Mouse (Mus musculus): ENCODE data around the gene Fgfr2. TPM values are rescaled to one million over a fixed set of nuclear protein-coding genes. Genes with fewer than 3 reads are reported as not detected.

Fgfr2 gene
- polyA plus RNA-seq, 1 experiment, result 0.17 TPM

DNA sequence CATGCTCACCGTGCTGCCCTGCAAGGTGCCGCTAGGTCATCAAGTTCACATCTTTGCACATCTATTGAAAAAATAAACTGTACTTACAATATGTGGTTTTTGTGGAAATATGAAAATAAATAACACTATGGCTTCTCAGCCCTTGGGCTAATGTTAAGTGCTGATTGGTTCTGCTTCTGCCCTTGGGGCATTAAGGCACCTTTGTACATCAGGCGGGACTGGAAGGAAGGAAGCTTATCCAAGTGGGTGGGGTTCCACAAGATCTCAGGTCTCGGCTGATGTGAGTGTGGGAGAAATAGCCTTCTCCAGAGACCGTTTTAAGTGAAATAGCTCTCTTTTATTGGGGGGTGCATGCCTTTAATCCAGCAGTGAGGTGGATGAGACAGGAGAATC is 730.1 kb downstream of the Fgfr2 start:
- no peak overlapping the region for H3K4me2 ChIP-seq (ENCODE audit: low read depth)
- no peaks in the 10 kb centered on the region for H3K36me3 ChIP-seq (ENCODE audit: control insufficient read depth, insufficient read depth)
- no peak overlapping the region for H3ac ChIP-seq (ENCODE audit: control insufficient read depth, insufficient read length)
- no peak overlapping the region for H3K4me3 ChIP-seq
- H3K79me2 ChIP-seq (ENCODE audit: control insufficient read depth, insufficient read depth), result no peaks in the 10 kb centered on the region
- H3K27me3 ChIP-seq (ENCODE audit: control insufficient read depth, insufficient read depth, insufficient read length), result no peaks in the 10 kb centered on the region
- no peak for TF ChIP-seq SRF (IDR thresholded peaks at IDR 0.05; ENCODE audit: control insufficient read depth, insufficient read length, low read depth)
- TF ChIP-seq MYOD1 (IDR thresholded peaks at IDR 0.05; ENCODE audit: control insufficient read depth in 1 of 3, insufficient read length in 2 of 3, low read depth in 2 of 3), result no peak
- TF ChIP-seq TCF3 (IDR thresholded peaks at IDR 0.05; ENCODE audit: insufficient read length, low read depth), result no peak
- no peak for TF ChIP-seq MAX (IDR thresholded peaks at IDR 0.05; ENCODE audit: low read depth)

DNA sequence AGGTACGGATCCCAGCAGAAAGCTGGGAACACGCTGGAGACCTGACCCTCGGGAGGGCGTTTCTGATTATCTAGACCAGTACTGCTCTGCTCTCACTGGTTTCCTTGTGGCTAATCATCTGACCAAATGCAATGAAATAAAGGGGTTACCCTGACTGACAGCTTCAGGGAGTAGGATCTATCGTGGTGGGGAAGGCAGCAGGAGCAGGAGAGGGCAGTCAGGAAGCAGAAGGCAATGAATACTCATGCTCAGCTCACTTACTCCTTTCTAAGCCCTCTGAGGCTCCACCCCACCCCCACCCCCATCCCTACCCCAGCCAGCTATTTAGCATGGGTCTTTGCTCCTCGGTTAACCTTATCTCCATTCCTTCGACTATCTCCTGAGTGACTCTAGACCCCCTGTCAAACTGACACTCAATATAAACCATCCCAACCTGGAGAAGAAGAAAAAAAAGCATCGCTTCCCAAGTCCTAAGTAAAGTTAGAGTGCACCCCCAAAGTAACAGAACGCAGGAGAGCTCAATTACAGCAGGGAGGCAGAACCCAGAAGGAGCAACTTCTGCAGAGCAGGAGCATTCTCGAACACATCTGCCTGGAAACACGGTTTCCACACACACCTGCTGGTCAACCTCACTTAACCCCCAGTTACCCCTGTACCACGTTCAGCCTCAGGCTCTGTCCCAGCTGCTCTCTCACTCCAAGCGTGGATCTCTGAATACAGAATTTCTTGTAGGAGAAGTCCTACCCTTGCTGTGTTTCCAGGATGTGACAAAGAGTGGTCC is 730.7 kb downstream of the Fgfr2 start:
- Histone ChIP-seq H3K4me3 (no peak overlapping the region), H3ac (ENCODE audit: control insufficient read depth, insufficient read length) (no peak overlapping the region), H3K36me3 (ENCODE audit: control insufficient read depth, insufficient read depth) (no peaks in the 10 kb centered on the region), H3K79me2 (ENCODE audit: control insufficient read depth, insufficient read depth) (no peaks in the 10 kb centered on the region), H3K4me2 (ENCODE audit: low read depth) (no peak overlapping the region), H3K27me3 (ENCODE audit: control insufficient read depth, insufficient read depth, insufficient read length) (no peaks in the 10 kb centered on the region)
- TF ChIP-seq MAX (IDR thresholded peaks at IDR 0.05; ENCODE audit: low read depth) (no peak), USF1 (IDR thresholded peaks at IDR 0.05; ENCODE audit: low read depth) (no peak), TCF3 (IDR thresholded peaks at IDR 0.05; ENCODE audit: insufficient read length, low read depth) (no peak), SRF (IDR thresholded peaks at IDR 0.05; ENCODE audit: control insufficient read depth, insufficient read length, low read depth) (no peak), CEBPB (IDR thresholded peaks at IDR 0.05; ENCODE audit: insufficient read depth, poor library complexity, severe bottlenecking) (no peak), POLR2A (IDR thresholded peaks at IDR 0.05; ENCODE audit: insufficient read length, low read depth) (no peak), E2F4 (IDR thresholded peaks at IDR 0.05; ENCODE audit: insufficient read depth) (no peak), REST (IDR thresholded peaks at IDR 0.05; ENCODE audit: insufficient read depth, insufficient read length) (no peak), TCF12 (IDR thresholded peaks at IDR 0.05; ENCODE audit: insufficient read depth, poor library complexity, severe bottlenecking) (no peak), MYOG (IDR thresholded peaks at IDR 0.05; ENCODE audit: control insufficient read depth in 1 of 3, insufficient read depth in 1 of 3, insufficient read length in 2 of 3, low read depth in 2 of 3) (no peak), POLR2AphosphoS2 (IDR thresholded peaks at IDR 0.05; ENCODE audit: insufficient read length, low read depth) (no peak), MYOD1 (IDR thresholded peaks at IDR 0.05; ENCODE audit: control insufficient read depth in 1 of 3, insufficient read length in 2 of 3, low read depth in 2 of 3) (no peak)

DNA sequence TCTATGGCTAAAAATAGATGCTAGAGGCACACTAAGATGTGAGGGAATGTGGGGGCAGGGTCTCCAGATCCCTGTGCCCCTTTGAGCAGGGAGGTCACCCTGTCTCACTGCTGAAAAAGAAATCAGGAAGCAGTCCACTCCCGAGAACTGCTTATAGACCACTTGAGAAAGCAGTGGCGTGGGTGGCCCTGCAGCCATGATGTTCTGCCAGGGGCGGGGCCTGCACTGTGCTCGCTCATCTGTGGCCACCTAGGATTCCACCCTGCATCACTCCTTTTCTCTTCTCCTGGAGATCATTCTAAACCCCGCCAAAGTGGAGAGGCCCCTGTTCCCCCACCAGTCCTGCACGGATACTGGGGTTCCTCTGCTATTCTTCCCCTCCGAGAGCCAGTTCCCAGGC is 733.7 kb downstream of the Fgfr2 start:
- Histone ChIP-seq H3ac (ENCODE audit: control insufficient read depth, insufficient read length) (no peak overlapping the region), H3K79me2 (ENCODE audit: control insufficient read depth, insufficient read depth) (no peaks in the 10 kb centered on the region), H3K36me3 (ENCODE audit: control insufficient read depth, insufficient read depth) (no peaks in the 10 kb centered on the region), H3K4me2 (ENCODE audit: low read depth) (no peak overlapping the region), H3K4me3 (no peak overlapping the region), H3K27me3 (ENCODE audit: control insufficient read depth, insufficient read depth, insufficient read length) (no peaks in the 10 kb centered on the region)
- TF ChIP-seq TCF3 (IDR thresholded peaks at IDR 0.05; ENCODE audit: insufficient read length, low read depth), result no peak
- TF ChIP-seq POLR2A (IDR thresholded peaks at IDR 0.05; ENCODE audit: insufficient read length, low read depth), result no peak

DNA sequence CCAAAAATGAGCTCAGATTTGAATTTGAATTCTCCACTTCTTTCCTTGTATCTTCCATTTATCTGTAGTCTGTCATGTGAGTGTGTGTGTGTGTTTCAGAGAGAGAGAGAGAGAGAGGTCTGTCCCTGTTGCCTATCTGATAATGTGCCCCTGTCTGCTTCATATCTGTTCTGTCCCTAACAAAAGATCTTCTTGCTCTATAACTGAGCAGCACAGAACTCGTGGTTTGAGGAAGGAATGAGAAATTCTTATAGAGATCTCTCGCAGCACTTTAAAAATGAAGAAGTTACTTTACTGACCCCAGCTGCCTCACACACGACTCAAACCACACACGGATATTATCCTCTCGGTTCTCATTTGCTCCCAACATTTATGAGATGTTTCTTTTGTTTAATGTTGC is 735.6 kb downstream of the Fgfr2 start:
- Histone ChIP-seq H3ac (ENCODE audit: control insufficient read depth, insufficient read length) (no peak overlapping the region), H3K36me3 (ENCODE audit: control insufficient read depth, insufficient read depth) (no peaks in the 10 kb centered on the region), H3K79me2 (ENCODE audit: control insufficient read depth, insufficient read depth) (no peaks in the 10 kb centered on the region), H3K27me3 (ENCODE audit: control insufficient read depth, insufficient read depth, insufficient read length) (no peaks in the 10 kb centered on the region), H3K4me3 (no peak overlapping the region), H3K4me2 (ENCODE audit: low read depth) (no peak overlapping the region)
- TF ChIP-seq TCF12 (IDR thresholded peaks at IDR 0.05; ENCODE audit: insufficient read depth, poor library complexity, severe bottlenecking), result no peak
- no peak for TF ChIP-seq MYOD1 (IDR thresholded peaks at IDR 0.05; ENCODE audit: control insufficient read depth in 1 of 3, insufficient read length in 2 of 3, low read depth in 2 of 3)
- TF ChIP-seq USF1 (IDR thresholded peaks at IDR 0.05; ENCODE audit: low read depth), result no peak
- TF ChIP-seq POLR2A (IDR thresholded peaks at IDR 0.05; ENCODE audit: insufficient read length, low read depth), result no peak
- no peak for TF ChIP-seq CEBPB (IDR thresholded peaks at IDR 0.05; ENCODE audit: insufficient read depth, poor library complexity, severe bottlenecking)
- no peak for TF ChIP-seq MYOG (IDR thresholded peaks at IDR 0.05; ENCODE audit: control insufficient read depth in 1 of 3, insufficient read depth in 1 of 3, insufficient read length in 2 of 3, low read depth in 2 of 3)
- TF ChIP-seq TCF3 (IDR thresholded peaks at IDR 0.05; ENCODE audit: insufficient read length, low read depth), result no peak

DNA sequence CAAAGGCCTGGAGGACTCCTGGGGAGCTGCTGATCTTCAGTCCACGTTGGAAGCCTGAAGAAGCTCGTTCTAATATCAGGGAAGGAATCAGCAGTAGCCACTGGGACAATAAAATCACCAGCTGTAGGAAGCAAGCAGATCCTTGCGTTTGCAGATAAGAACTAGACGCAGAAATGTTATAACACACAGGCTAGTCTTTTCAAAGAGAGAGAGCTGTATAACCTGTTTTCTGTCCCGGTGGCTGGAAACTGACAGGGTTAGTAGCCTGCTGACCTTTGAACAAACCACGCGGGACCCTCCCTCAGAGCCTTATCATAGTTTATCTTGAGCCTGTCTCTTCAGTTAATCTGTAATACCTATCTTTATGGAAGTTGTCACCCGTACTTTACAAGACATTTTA is 736.8 kb downstream of the Fgfr2 start:
- Histone ChIP-seq H3K4me2 (ENCODE audit: low read depth) (no peak overlapping the region), H3K4me3 (no peak overlapping the region), H3K79me2 (ENCODE audit: control insufficient read depth, insufficient read depth) (no peaks in the 10 kb centered on the region), H3K36me3 (ENCODE audit: control insufficient read depth, insufficient read depth) (no peaks in the 10 kb centered on the region), H3ac (ENCODE audit: control insufficient read depth, insufficient read length) (no peak overlapping the region), H3K27me3 (ENCODE audit: control insufficient read depth, insufficient read depth, insufficient read length) (no peaks in the 10 kb centered on the region)
- TF ChIP-seq TCF3 (IDR thresholded peaks at IDR 0.05; ENCODE audit: insufficient read length, low read depth) (no peak), POLR2A (IDR thresholded peaks at IDR 0.05; ENCODE audit: insufficient read length, low read depth) (no peak), CEBPB (IDR thresholded peaks at IDR 0.05; ENCODE audit: insufficient read depth, poor library complexity, severe bottlenecking) (no peak), E2F4 (IDR thresholded peaks at IDR 0.05; ENCODE audit: insufficient read depth) (no peak)
